Mouse (Mus musculus) stomach, postnatal 0 days (tissue): ENCODE data around the gene Gm45062.

Experiments
- CTCF ChIP-seq: IDR thresholded peaks from 2 replicates; pipeline ENCODE4 v1.5.1; 2016; ENCODE audit warnings: antibody characterized with exemption, low read depth, mild to moderate bottlenecking, moderate library complexity
- EP300 ChIP-seq: optimal IDR thresholded peaks from 2 replicates; pipeline ENCODE3; 2016; ENCODE audit warnings: antibody characterized with exemption

GRCm38 (mm10) chr6:8333380-8333779 is 74.1 kb downstream of the Gm45062 start:
- no peak for TF ChIP-seq CTCF
- no peak for TF ChIP-seq EP300
